Mouse (Mus musculus): Measurements from ENCODE around the gene Agpat4.

DNA sequence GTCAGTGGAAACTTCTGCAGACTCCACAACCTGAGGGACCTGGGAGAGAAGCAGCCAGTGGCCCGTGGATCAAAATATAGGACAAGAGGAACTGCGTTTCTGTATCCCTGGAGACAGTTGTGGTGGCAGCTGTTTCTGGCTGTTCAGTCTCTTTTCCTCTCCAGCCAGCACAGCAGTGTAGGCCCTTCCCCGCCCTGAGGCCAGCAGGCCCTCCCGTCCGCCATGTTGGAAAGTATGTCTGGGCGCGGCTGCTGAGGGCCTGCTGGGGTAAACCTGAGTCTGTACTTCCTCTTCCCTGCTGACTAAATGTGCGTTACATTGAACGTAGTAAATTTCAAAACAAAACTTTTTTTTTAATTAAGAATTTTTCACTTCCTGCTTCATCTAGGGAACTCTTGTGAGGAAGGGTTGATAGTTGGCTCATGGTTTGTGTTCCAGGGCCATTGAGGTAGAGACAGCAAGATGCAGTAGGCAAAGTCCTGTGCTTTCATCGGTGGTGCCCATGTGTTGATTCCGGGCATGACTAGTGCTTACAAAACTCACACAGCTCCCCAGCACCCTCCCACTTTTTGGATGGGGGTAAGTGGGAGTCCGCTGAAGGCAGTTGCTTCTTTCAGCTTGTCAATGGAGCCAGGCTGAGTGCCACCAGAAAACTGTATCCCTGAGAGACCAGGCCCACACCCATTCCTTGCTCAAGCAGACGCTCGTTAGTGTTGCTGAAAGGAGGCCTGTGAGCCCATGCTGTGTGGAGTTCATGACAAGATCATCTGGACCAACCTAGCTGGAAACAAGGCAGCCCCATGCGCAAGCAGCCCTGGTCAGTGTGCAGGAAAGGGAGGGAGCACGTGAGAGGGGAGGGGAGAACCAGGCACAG lies 40.9 kb downstream of the Agpat4 start:
- TF ChIP-seq GATA1 (IDR thresholded peaks at IDR 0.05; ENCODE audit: borderline replicate concordance, low read length) (no peak), FLI1 (IDR thresholded peaks at IDR 0.05; ENCODE audit: low read length) (no peak)
